Mouse (Mus musculus): ENCODE measurements around the gene Colgalt2. TPM values are rescaled to one million over a fixed set of nuclear protein-coding genes. Genes with fewer than 3 reads are reported as not detected.

Colgalt2 gene
- polyA plus RNA-seq, 1 experiment from 2014 or later = 1.7 TPM

GRCm38 (mm10) chr1:152490842-152491241 lies 91.2 kb downstream of the Colgalt2 start:
- ATAC-seq (replicated peaks; ENCODE audit: low FRiP score, low TSS enrichment, low read depth) (no peak), DNase-seq (ENCODE audit: low spot score) (no peak)
- WGBS = 81% methylated on average over 1 of the region's 1 CpGs
- no peak overlapping the region for H3K4me3 ChIP-seq (ENCODE audit: low read depth, low read length)
- H3K4me2 ChIP-seq (ENCODE audit: low read length) = no peak overlapping the region
- H3K27ac ChIP-seq (ENCODE audit: low read depth) = no peak overlapping the region
- H3K27me3 ChIP-seq (replicated peaks; ENCODE audit: control insufficient read depth, insufficient read depth, low read length) = no peaks in the 10 kb centered on the region
- no peaks in the 10 kb centered on the region for H3K4me1 ChIP-seq (replicated peaks; ENCODE audit: control insufficient read depth, insufficient read depth, low read length)
- no peaks in the 10 kb centered on the region for H3K36me3 ChIP-seq (ENCODE audit: control insufficient read depth, insufficient read depth, low read length)
- no peaks in the 10 kb centered on the region for H3K9me3 ChIP-seq (ENCODE audit: control insufficient read depth, low read length)
- H3K9ac ChIP-seq (ENCODE audit: low read length) = no peak overlapping the region

DNA sequence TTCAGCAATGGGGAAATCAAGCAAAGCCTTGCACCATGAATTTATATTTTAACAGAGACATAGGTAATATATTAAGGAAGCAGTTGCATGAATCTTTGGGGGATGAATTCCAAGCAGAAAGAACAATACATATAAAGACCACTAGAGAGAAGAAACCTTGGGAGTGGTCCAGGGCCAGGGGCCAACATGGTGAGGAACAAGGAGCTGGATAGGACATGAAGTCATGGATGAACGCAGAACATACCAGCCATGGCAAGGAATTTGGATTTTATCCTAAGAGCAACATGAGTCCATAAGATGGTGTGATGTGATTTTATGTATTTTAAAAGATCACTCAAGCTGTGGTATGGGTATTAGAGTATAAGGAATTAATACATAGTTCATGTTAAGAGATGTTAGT lies 92.6 kb downstream of the Colgalt2 start:
- Histone ChIP-seq H3K9ac (ENCODE audit: low read length) (no peak overlapping the region), H3K36me3 (ENCODE audit: control insufficient read depth, insufficient read depth, low read length) (no peaks in the 10 kb centered on the region), H3K4me2 (ENCODE audit: low read length) (no peak overlapping the region), H3K4me3 (ENCODE audit: low read depth, low read length) (no peak overlapping the region), H3K4me1 (replicated peaks; ENCODE audit: control insufficient read depth, insufficient read depth, low read length) (0 out of 2 replicates have a peak, but pooled peaks cover 2% of the 10 kb centered on the region), H3K27me3 (replicated peaks; ENCODE audit: control insufficient read depth, insufficient read depth, low read length) (no peaks in the 10 kb centered on the region), H3K9me3 (ENCODE audit: control insufficient read depth, low read length) (no peaks in the 10 kb centered on the region), H3K27ac (ENCODE audit: low read depth) (no peak overlapping the region)
- ATAC-seq (replicated peaks; ENCODE audit: low FRiP score, low TSS enrichment, low read depth) (no peak), DNase-seq (ENCODE audit: low spot score) (no peak)
- WGBS = 92% methylated on average over 1 of the region's 1 CpGs

GRCm38 (mm10) chr1:152496831-152497230 lies 97.2 kb downstream of the Colgalt2 start:
- ATAC-seq (replicated peaks; ENCODE audit: low FRiP score, low TSS enrichment, low read depth) (no peak), DNase-seq (ENCODE audit: low spot score) (no peak)
- H3K9ac ChIP-seq (ENCODE audit: low read length) = no peak overlapping the region
- H3K27ac ChIP-seq (ENCODE audit: low read depth) = no peak overlapping the region
- H3K36me3 ChIP-seq (ENCODE audit: control insufficient read depth, insufficient read depth, low read length) = no peaks in the 10 kb centered on the region
- 66% methylated on average over 2 of the region's 2 CpGs for WGBS
- no peak overlapping the region for H3K4me2 ChIP-seq (ENCODE audit: low read length)
- H3K4me1 ChIP-seq (replicated peaks; ENCODE audit: control insufficient read depth, insufficient read depth, low read length) = 0 out of 2 replicates have a peak, but pooled peaks cover 7% of the 10 kb centered on the region
- no peak overlapping the region for H3K4me3 ChIP-seq (ENCODE audit: low read depth, low read length)
- no peaks in the 10 kb centered on the region for H3K9me3 ChIP-seq (ENCODE audit: control insufficient read depth, low read length)
- H3K27me3 ChIP-seq (replicated peaks; ENCODE audit: control insufficient read depth, insufficient read depth, low read length) = no peaks in the 10 kb centered on the region

DNA sequence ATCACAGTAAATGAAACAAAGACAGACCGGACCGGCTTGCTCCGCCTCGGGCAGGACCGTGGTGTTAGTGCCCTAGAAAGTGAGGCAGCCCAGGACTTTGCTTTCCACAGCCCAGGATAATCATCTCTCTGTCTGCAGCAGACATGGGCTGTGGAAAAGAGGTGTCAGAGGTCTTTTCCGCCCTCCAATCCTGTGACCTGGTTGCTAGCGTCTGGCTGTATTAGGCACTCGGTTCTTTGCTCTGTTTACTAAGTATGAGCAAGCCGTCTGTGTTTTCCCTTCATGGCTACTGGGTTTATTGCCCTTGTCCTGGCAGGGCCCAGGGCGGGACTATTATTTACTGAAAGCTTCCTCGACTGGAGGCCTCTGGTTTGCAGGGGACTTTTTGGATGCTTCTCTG lies 98.0 kb downstream of the Colgalt2 start:
- DNase-seq (ENCODE audit: low spot score) (peak; percentile 62), ATAC-seq (replicated peaks; ENCODE audit: low FRiP score, low TSS enrichment, low read depth) (no peak; the same call in 1 of the 2 replicates)
- peak overlapping the region; percentile 3; the same call in 1 of the 2 replicates for H3K27ac ChIP-seq (ENCODE audit: low read depth)
- 0 out of 2 replicates have a peak, but pooled peaks cover 7% of the 10 kb centered on the region for H3K4me1 ChIP-seq (replicated peaks; ENCODE audit: control insufficient read depth, insufficient read depth, low read length)
- H3K4me3 ChIP-seq (ENCODE audit: low read depth, low read length) = no peak overlapping the region
- no peaks in the 10 kb centered on the region for H3K9me3 ChIP-seq (ENCODE audit: control insufficient read depth, low read length)
- no peaks in the 10 kb centered on the region for H3K27me3 ChIP-seq (replicated peaks; ENCODE audit: control insufficient read depth, insufficient read depth, low read length)
- 24% methylated on average over 11 of the region's 11 CpGs for WGBS
- no peaks in the 10 kb centered on the region for H3K36me3 ChIP-seq (ENCODE audit: control insufficient read depth, insufficient read depth, low read length)
- 0 out of 2 replicates have a peak overlapping the region, but pooled peaks have one; percentile 5 for H3K9ac ChIP-seq (ENCODE audit: low read length)
- peak overlapping the region; percentile 34 for H3K4me2 ChIP-seq (ENCODE audit: low read length)

DNA sequence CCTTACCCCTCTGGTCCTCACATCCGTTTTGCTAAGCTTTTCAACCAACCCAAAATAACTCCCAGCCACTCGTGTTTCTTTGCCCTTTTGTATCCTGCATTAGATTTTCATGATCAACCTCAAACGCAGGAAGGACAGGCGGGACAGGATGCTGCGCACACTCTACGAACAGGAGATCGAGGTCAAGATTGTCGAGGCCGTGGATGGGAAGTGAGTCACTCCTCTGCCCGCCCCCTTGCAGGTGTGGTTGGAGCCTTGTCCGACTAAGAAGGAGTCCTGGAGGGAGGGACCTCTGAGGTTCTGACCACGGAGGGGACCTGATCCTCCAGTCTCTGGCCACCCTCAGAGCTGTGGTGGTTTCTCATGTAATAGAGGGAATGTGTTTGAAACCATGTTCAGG lies 100.2 kb downstream of the Colgalt2 start:
- Histone ChIP-seq H3K9me3 (ENCODE audit: control insufficient read depth, low read length) (no peaks in the 10 kb centered on the region), H3K9ac (ENCODE audit: low read length) (no peak overlapping the region), H3K27me3 (replicated peaks; ENCODE audit: control insufficient read depth, insufficient read depth, low read length) (no peaks in the 10 kb centered on the region), H3K4me1 (replicated peaks; ENCODE audit: control insufficient read depth, insufficient read depth, low read length) (0 out of 2 replicates have a peak, but pooled peaks cover 7% of the 10 kb centered on the region), H3K4me2 (ENCODE audit: low read length) (no peak overlapping the region), H3K4me3 (ENCODE audit: low read depth, low read length) (no peak overlapping the region), H3K27ac (ENCODE audit: low read depth) (no peak overlapping the region), H3K36me3 (ENCODE audit: control insufficient read depth, insufficient read depth, low read length) (no peaks in the 10 kb centered on the region)
- ATAC-seq (replicated peaks; ENCODE audit: low FRiP score, low TSS enrichment, low read depth) = no peak
- 79% methylated on average over 12 of the region's 12 CpGs for WGBS
- DNase-seq (ENCODE audit: low spot score) = no peak

GRCm38 (mm10) chr1:152506175-152506574 lies 106.5 kb downstream of the Colgalt2 start:
- no peak for DNase-seq (ENCODE audit: low spot score)
- Histone ChIP-seq H3K27me3 (replicated peaks; ENCODE audit: control insufficient read depth, insufficient read depth, low read length) (no peaks in the 10 kb centered on the region), H3K4me1 (replicated peaks; ENCODE audit: control insufficient read depth, insufficient read depth, low read length) (no peaks in the 10 kb centered on the region), H3K4me2 (ENCODE audit: low read length) (no peak overlapping the region), H3K9me3 (ENCODE audit: control insufficient read depth, low read length) (no peaks in the 10 kb centered on the region), H3K36me3 (ENCODE audit: control insufficient read depth, insufficient read depth, low read length) (no peaks in the 10 kb centered on the region), H3K9ac (ENCODE audit: low read length) (no peak overlapping the region), H3K27ac (ENCODE audit: low read depth) (no peak overlapping the region), H3K4me3 (ENCODE audit: low read depth, low read length) (no peak overlapping the region)
- ATAC-seq (replicated peaks; ENCODE audit: low FRiP score, low TSS enrichment, low read depth) = no peak
- 81% methylated on average over 5 of the region's 5 CpGs for WGBS

DNA sequence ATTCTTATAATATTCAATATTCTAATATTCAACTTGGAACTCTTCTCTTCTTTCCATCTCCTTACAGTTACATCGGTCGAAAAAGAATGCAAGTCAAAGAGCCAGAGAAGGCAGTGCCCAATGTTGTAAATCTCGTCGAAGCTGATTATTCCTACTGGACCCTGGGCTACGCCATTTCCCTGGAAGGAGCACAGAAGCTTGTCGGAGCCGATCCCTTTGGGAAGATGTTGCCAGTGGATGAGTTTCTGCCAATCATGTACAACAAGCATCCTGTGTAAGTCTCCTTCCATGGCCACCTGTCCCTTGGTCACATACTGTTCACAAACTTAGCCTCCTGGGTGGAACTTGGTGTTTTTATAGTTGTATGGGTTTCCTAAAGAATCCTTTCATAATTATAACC lies 107.1 kb downstream of the Colgalt2 start:
- Histone ChIP-seq H3K27me3 (replicated peaks; ENCODE audit: control insufficient read depth, insufficient read depth, low read length) (no peaks in the 10 kb centered on the region), H3K4me3 (ENCODE audit: low read depth, low read length) (no peak overlapping the region), H3K27ac (ENCODE audit: low read depth) (no peak overlapping the region), H3K9ac (ENCODE audit: low read length) (no peak overlapping the region), H3K36me3 (ENCODE audit: control insufficient read depth, insufficient read depth, low read length) (no peaks in the 10 kb centered on the region), H3K9me3 (ENCODE audit: control insufficient read depth, low read length) (no peaks in the 10 kb centered on the region), H3K4me2 (ENCODE audit: low read length) (no peak overlapping the region), H3K4me1 (replicated peaks; ENCODE audit: control insufficient read depth, insufficient read depth, low read length) (no peaks in the 10 kb centered on the region)
- no peak for ATAC-seq (replicated peaks; ENCODE audit: low FRiP score, low TSS enrichment, low read depth)
- no peak for DNase-seq (ENCODE audit: low spot score)
- 96% methylated on average over 7 of the region's 7 CpGs for WGBS

GRCm38 (mm10) chr1:152508481-152509220 lies 109.0 kb downstream of the Colgalt2 start:
- Histone ChIP-seq H3K4me3 (ENCODE audit: low read depth, low read length) (no peak overlapping the region), H3K4me2 (ENCODE audit: low read length) (no peak overlapping the region), H3K9me3 (ENCODE audit: control insufficient read depth, low read length) (no peaks in the 10 kb centered on the region), H3K4me1 (replicated peaks; ENCODE audit: control insufficient read depth, insufficient read depth, low read length) (no peaks in the 10 kb centered on the region), H3K27me3 (replicated peaks; ENCODE audit: control insufficient read depth, insufficient read depth, low read length) (no peaks in the 10 kb centered on the region), H3K36me3 (ENCODE audit: control insufficient read depth, insufficient read depth, low read length) (no peaks in the 10 kb centered on the region), H3K27ac (ENCODE audit: low read depth) (no peak overlapping the region), H3K9ac (ENCODE audit: low read length) (no peak overlapping the region)
- no peak for DNase-seq (ENCODE audit: low spot score)
- 94% methylated on average over 11 of the region's 11 CpGs for WGBS
- no peak for ATAC-seq (replicated peaks; ENCODE audit: low FRiP score, low TSS enrichment, low read depth)

- no peaks in the 10 kb centered on the region for H3K36me3 ChIP-seq (ENCODE audit: control insufficient read depth, insufficient read depth, low read length)
- ATAC-seq (replicated peaks; ENCODE audit: low FRiP score, low TSS enrichment, low read depth) (no peak), DNase-seq (ENCODE audit: low spot score) (no peak)
- no peak overlapping the region for H3K9ac ChIP-seq (ENCODE audit: low read length)
- 78% methylated on average over 4 of the region's 4 CpGs for WGBS
- H3K27me3 ChIP-seq (replicated peaks; ENCODE audit: control insufficient read depth, insufficient read depth, low read length) = no peaks in the 10 kb centered on the region
- H3K9me3 ChIP-seq (ENCODE audit: control insufficient read depth, low read length) = no peaks in the 10 kb centered on the region
- H3K4me1 ChIP-seq (replicated peaks; ENCODE audit: control insufficient read depth, insufficient read depth, low read length) = no peaks in the 10 kb centered on the region
- no peak overlapping the region for H3K27ac ChIP-seq (ENCODE audit: low read depth)
- H3K4me3 ChIP-seq (ENCODE audit: low read depth, low read length) = no peak overlapping the region
- H3K4me2 ChIP-seq (ENCODE audit: low read length) = no peak overlapping the region
Observed at GRCm38 (mm10) chr1:152511237-152511636, 111.6 kb downstream of the Colgalt2 start.
